In genomic region chr1:143836363-143837182, GRCm38 (mm10) we compare ENCODE assay signal across 27 mouse cellular contexts. TPM values are rescaled to one million over a fixed set of nuclear protein-coding genes. Genes with fewer than 3 reads are reported as not detected.
A peak's percentile ranks its signal among the peaks of the same experiment; 100 is the strongest.
DNase-seq lines count a peak whose midpoint lies in the region; ATAC-seq and TF ChIP-seq lines count a peak whose summit lies in the region.
"Had no signal": no experiment of that assay in that cellular context is flagged by ENCODE, and none has a peak within 500 bp of the region (broad histone marks: within the 10 kb centered on the region; RNA-seq: fewer than 3 reads in every experiment).

No protein-coding gene starts in this region.

- no peak overlapping the region for H3K4me2 ChIP-seq in hindbrain, embryonic 11.5 days (replicated peaks; ENCODE audit: low read depth, low read length)
- H3K4me2 ChIP-seq in hindbrain, embryonic 12.5 days (replicated peaks): no peak overlapping the region
- no peak overlapping the region for H3K4me2 ChIP-seq in hindbrain, postnatal 0 days (ENCODE audit: low read depth, low read length)
- no peak overlapping the region for H3K4me2 ChIP-seq in neural tube, embryonic 15.5 days
- H3K4me2 ChIP-seq: embryonic facial prominence, embryonic 15.5 days; forebrain, embryonic 12.5 days; heart, embryonic 13.5 days; kidney, embryonic 15.5 days; limb, embryonic 13.5 days; liver, embryonic 11.5 days; midbrain, embryonic 15.5 days had no signal

- no peak for TF ChIP-seq CTCF in hindbrain, postnatal 0 days (IDR thresholded peaks at IDR 0.05; ENCODE audit: low read depth)

- no peaks in the 10 kb centered on the region for H3K4me1 ChIP-seq in hindbrain, embryonic 11.5 days (replicated peaks; ENCODE audit: control insufficient read depth, insufficient read depth, low read length)
- peaks cover 8% of the 10 kb centered on the region; the same call in 1 of the 2 replicates for H3K4me1 ChIP-seq in hindbrain, embryonic 10.5 days (replicated peaks)
- peaks cover 5% of the 10 kb centered on the region; the same call in 1 of the 2 replicates for H3K4me1 ChIP-seq in hindbrain, embryonic 12.5 days
- no peaks in the 10 kb centered on the region for H3K4me1 ChIP-seq in hindbrain, postnatal 0 days (ENCODE audit: insufficient read depth, low read length)
- 0 out of 2 replicates have a peak, but pooled peaks cover 6% of the 10 kb centered on the region for H3K4me1 ChIP-seq in neural tube, embryonic 15.5 days
- H3K4me1 ChIP-seq: embryonic facial prominence, embryonic 15.5 days; forebrain, embryonic 12.5 days; heart, embryonic 13.5 days; kidney, embryonic 15.5 days; limb, embryonic 13.5 days; midbrain, embryonic 15.5 days had no signal

- no peak overlapping the region for H3K9ac ChIP-seq in hindbrain, embryonic 11.5 days (ENCODE audit: low read depth, low read length)
- no peak overlapping the region for H3K9ac ChIP-seq in hindbrain, embryonic 12.5 days
- H3K9ac ChIP-seq in hindbrain, postnatal 0 days (replicated peaks; ENCODE audit: low read length): no peak overlapping the region
- no peak overlapping the region for H3K9ac ChIP-seq in neural tube, embryonic 15.5 days (replicated peaks)
- H3K9ac ChIP-seq: embryonic facial prominence, embryonic 15.5 days; forebrain, embryonic 12.5 days; heart, embryonic 13.5 days; kidney, embryonic 15.5 days; limb, embryonic 13.5 days; midbrain, embryonic 15.5 days had no signal

- no peak overlapping the region for H3K27ac ChIP-seq in hindbrain, embryonic 11.5 days (ENCODE audit: low read depth, low read length)
- no peak overlapping the region for H3K27ac ChIP-seq in hindbrain, embryonic 10.5 days
- H3K27ac ChIP-seq in hindbrain, embryonic 12.5 days: no peak overlapping the region
- H3K27ac ChIP-seq in hindbrain, postnatal 0 days: no peak overlapping the region
- H3K27ac ChIP-seq in neural tube, embryonic 15.5 days (replicated peaks): no peak overlapping the region
- H3K27ac ChIP-seq: embryonic facial prominence, embryonic 10.5 days; embryonic facial prominence, embryonic 15.5 days; forebrain, embryonic 12.5 days; heart, embryonic 13.5 days; kidney, embryonic 15.5 days; layer of hippocampus, adult 2 months; limb, embryonic 13.5 days; midbrain, embryonic 15.5 days had no signal

- ATAC-seq in hindbrain, embryonic 11.5 days (ENCODE audit: low FRiP score): peak; percentile 67
- 0 out of 2 replicates have a peak, but pooled peaks have one; percentile 50 for ATAC-seq in hindbrain, embryonic 12.5 days (ENCODE audit: low FRiP score)
- ATAC-seq in hindbrain, postnatal 0 days: no peak
- ATAC-seq in neural tube, embryonic 15.5 days (ENCODE audit: low FRiP score): peak; percentile 68; the same call in 1 of the 2 replicates
- ATAC-seq: activated CD4-positive, CD25-positive, alpha-beta regulatory T cell, adult 4 months; midbrain, embryonic 15.5 days had no signal

- H3K4me3 ChIP-seq in hindbrain, embryonic 11.5 days (ENCODE audit: low read depth, low read length): no peak overlapping the region
- H3K4me3 ChIP-seq in hindbrain, embryonic 10.5 days: no peak overlapping the region
- H3K4me3 ChIP-seq in hindbrain, embryonic 12.5 days: no peak overlapping the region
- no peak overlapping the region for H3K4me3 ChIP-seq in hindbrain, postnatal 0 days (ENCODE audit: low read length)
- H3K4me3 ChIP-seq in neural tube, embryonic 15.5 days (replicated peaks): no peak overlapping the region
- H3K4me3 ChIP-seq: embryonic facial prominence, embryonic 10.5 days; embryonic facial prominence, embryonic 15.5 days; forebrain, embryonic 12.5 days; heart, embryonic 13.5 days; kidney, embryonic 15.5 days; layer of hippocampus, adult 2 months; limb, embryonic 13.5 days; midbrain, embryonic 15.5 days had no signal

- H3K36me3 ChIP-seq in hindbrain, embryonic 11.5 days (ENCODE audit: control insufficient read depth, insufficient read depth, low read length): no peaks in the 10 kb centered on the region
- H3K36me3 ChIP-seq in hindbrain, embryonic 10.5 days: no peaks in the 10 kb centered on the region
- no peaks in the 10 kb centered on the region for H3K36me3 ChIP-seq in hindbrain, embryonic 12.5 days
- no peaks in the 10 kb centered on the region for H3K36me3 ChIP-seq in hindbrain, postnatal 0 days (ENCODE audit: insufficient read depth, low read length)
- H3K36me3 ChIP-seq in neural tube, embryonic 15.5 days: no peaks in the 10 kb centered on the region
- H3K36me3 ChIP-seq: embryonic facial prominence, embryonic 10.5 days; embryonic facial prominence, embryonic 15.5 days; forebrain, embryonic 12.5 days; heart, embryonic 13.5 days; kidney, embryonic 15.5 days; limb, embryonic 13.5 days; midbrain, embryonic 15.5 days had no signal

- 53% methylated on average over 7 of the region's 7 CpGs for WGBS in hindbrain, embryonic 11.5 days
- WGBS in hindbrain, embryonic 10.5 days: 61% methylated on average over 7 of the region's 7 CpGs
- WGBS in hindbrain, embryonic 12.5 days: 43% methylated on average over 7 of the region's 7 CpGs
- 35% methylated on average over 7 of the region's 7 CpGs for WGBS in hindbrain, postnatal 0 days
- 30% methylated on average over 7 of the region's 7 CpGs for WGBS in neural tube, embryonic 15.5 days

- DNase-seq in hindbrain, embryonic 11.5 days (ENCODE audit: low spot score): no peak
- no peak for DNase-seq in hindbrain, embryonic 10.5 days (ENCODE audit: low spot score)
- DNase-seq in hindbrain, postnatal 0 days (ENCODE audit: low spot score): peak; percentile 14
- no peak for DNase-seq in Muller cell, postnatal 12 days (ENCODE audit: inconsistent ontology term)
- DNase-seq in retina, postnatal 1 day: no peak
- DNase-seq: adrenal gland, adult 8-10 months; B cell, adult 2 months; cerebellum, adult 18-20 months; cerebellum, postnatal 10 days; heart, postnatal 10 days; kidney, adult 18-20 months; kidney, postnatal 25 days; lung, postnatal 4 days; thymus, adult 2 months; thymus, postnatal 4 days had no signal

- H3K9me3 ChIP-seq in hindbrain, embryonic 11.5 days (ENCODE audit: control insufficient read depth, low read length): no peaks in the 10 kb centered on the region
- H3K9me3 ChIP-seq in hindbrain, embryonic 10.5 days: no peaks in the 10 kb centered on the region
- no peaks in the 10 kb centered on the region for H3K9me3 ChIP-seq in hindbrain, embryonic 12.5 days (replicated peaks)
- no peaks in the 10 kb centered on the region for H3K9me3 ChIP-seq in hindbrain, postnatal 0 days (ENCODE audit: low read length)
- H3K9me3 ChIP-seq in neural tube, embryonic 15.5 days (replicated peaks): no peaks in the 10 kb centered on the region
- H3K9me3 ChIP-seq: embryonic facial prominence, embryonic 10.5 days; embryonic facial prominence, embryonic 15.5 days; forebrain, embryonic 12.5 days; heart, embryonic 13.5 days; kidney, embryonic 15.5 days; limb, embryonic 13.5 days; midbrain, embryonic 15.5 days had no signal

- H3K27me3 ChIP-seq in hindbrain, embryonic 11.5 days (ENCODE audit: control insufficient read depth, insufficient read depth, low read length): no peaks in the 10 kb centered on the region
- no peaks in the 10 kb centered on the region for H3K27me3 ChIP-seq in hindbrain, embryonic 10.5 days (ENCODE audit: insufficient read depth, poor library complexity, severe bottlenecking)
- no peaks in the 10 kb centered on the region for H3K27me3 ChIP-seq in hindbrain, embryonic 12.5 days
- H3K27me3 ChIP-seq in hindbrain, postnatal 0 days (ENCODE audit: insufficient read depth, low read length): no peaks in the 10 kb centered on the region
- no peaks in the 10 kb centered on the region for H3K27me3 ChIP-seq in neural tube, embryonic 15.5 days (replicated peaks)
- H3K27me3 ChIP-seq: embryonic facial prominence, embryonic 15.5 days; forebrain, embryonic 12.5 days; heart, embryonic 13.5 days; kidney, embryonic 15.5 days; limb, embryonic 13.5 days; midbrain, embryonic 15.5 days had no signal

RNA-seq across cellular contexts. Expression of gene Uchl5, which starts 59.5 kb away (rescaled TPM):
- 74.6 and 74.9 TPM in 2 replicates for polyA plus RNA-seq in hindbrain, embryonic 11.5 days (2014; fragmentation: Nextera tagmentation; extraction: Ambion mirVana)
- polyA plus RNA-seq in hindbrain, embryonic 10.5 days (2016; fragmentation: Nextera tagmentation; extraction: Ambion mirVana): 78.4 and 106 TPM in 2 replicates
- 72.9 and 73.0 TPM in 2 replicates for polyA plus RNA-seq in hindbrain, embryonic 12.5 days (2016; fragmentation: Nextera tagmentation; extraction: Ambion mirVana)
- total RNA-seq in hindbrain, postnatal 0 days (2014; rRNA removed): 4.4 and 7.2 TPM in 2 replicates
- 65.1 and 65.5 TPM in 2 replicates for polyA plus RNA-seq in hindbrain, postnatal 0 days (2015; fragmentation: Nextera tagmentation; extraction: Ambion mirVana)
- polyA plus RNA-seq in neural tube, embryonic 15.5 days (2015; fragmentation: Nextera tagmentation; extraction: Ambion mirVana): 72.5 and 92.0 TPM in 2 replicates

RNA-seq across cellular contexts. Expression of gene Trove2, which starts 59.7 kb away (rescaled TPM):
- polyA plus RNA-seq in hindbrain, embryonic 11.5 days (2014; fragmentation: Nextera tagmentation; extraction: Ambion mirVana): 37.5 and 41.0 TPM in 2 replicates
- 26.5 and 33.5 TPM in 2 replicates for polyA plus RNA-seq in hindbrain, embryonic 10.5 days (2016; fragmentation: Nextera tagmentation; extraction: Ambion mirVana)
- 47.1 and 51.9 TPM in 2 replicates for polyA plus RNA-seq in hindbrain, embryonic 12.5 days (2016; fragmentation: Nextera tagmentation; extraction: Ambion mirVana)
- total RNA-seq in hindbrain, postnatal 0 days (2014; rRNA removed): 28.6 and 29.1 TPM in 2 replicates
- polyA plus RNA-seq in hindbrain, postnatal 0 days (2015; fragmentation: Nextera tagmentation; extraction: Ambion mirVana): 24.2 and 24.6 TPM in 2 replicates
- 19.0 and 20.2 TPM in 2 replicates for polyA plus RNA-seq in neural tube, embryonic 15.5 days (2015; fragmentation: Nextera tagmentation; extraction: Ambion mirVana)
